Mouse (Mus musculus) CD8-positive naive resting alpha-beta T cell, adult 2 months (primary cell): ENCODE data around the gene Ppp1r12a.
A peak's percentile ranks its signal among the peaks of the same experiment; 100 is the strongest.

Source experiments
- DNase-seq, 2 experiments: peaks; one replicate each; pipeline ENCODE4 v3.0.0; 2022; ENCODE audit warnings: low read depth in 2 of 2, low spot score in 2 of 2

Ppp1r12a gene

DNA sequence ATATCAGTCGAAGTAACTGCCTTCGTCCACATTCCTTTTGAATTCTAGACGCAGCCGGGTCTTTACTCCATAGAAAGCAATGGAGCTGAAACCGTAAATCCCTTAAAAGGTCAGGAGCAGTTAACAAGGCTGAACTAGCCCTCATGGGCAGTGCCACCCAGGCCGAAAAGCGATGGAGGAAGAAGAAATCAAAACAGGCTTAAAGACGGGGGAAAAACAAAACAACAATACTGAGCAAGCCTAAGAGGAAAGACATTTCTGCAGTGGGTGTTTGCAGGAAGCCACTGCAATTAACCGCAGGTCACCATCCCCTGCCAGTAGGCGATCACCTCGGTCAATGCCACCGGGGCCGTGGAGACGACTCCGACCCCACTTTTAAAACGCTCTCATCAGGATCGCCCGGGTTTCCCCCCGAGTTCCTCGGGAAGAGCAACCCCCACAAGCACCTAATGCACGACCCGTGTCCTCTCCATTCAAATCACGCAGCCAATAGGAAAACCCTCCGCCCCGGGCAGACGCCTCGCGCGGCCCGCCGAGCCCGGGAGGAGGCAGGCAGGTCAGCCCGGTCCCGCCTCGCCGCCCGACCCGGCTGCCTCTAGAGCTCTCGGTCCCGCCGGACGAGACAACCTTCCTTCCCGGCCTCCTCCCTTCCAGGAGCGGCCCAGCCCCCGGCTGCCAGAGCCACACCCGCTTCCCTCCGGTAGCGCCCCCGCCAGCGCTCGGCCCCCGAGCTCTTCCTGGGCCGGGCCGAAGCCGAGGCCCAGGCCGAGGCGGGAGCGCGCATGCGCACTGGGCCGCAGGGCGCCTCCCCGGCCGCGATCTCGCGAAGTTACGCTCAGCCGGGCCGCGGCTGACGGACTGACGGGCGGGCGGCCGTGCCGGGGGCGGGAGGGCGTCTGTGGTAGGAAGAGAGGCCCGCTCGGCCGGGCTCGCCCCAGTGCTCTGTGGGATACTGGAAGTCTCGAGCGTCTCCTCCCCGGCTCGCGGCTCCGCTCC is at the start of gene Ppp1r12a:
Ppp1r12a (plus strand) TSS at position 933 of the 996 bp plus-strand sequence.
- DNase-seq: peak; percentile 87 to 89

GRCm38 (mm10) chr10:108113361-108114237 is 48.4 kb upstream of the Ppp1r12a start:
- no peak for DNase-seq

GRCm38 (mm10) chr10:108118200-108119163 is 43.5 kb upstream of the Ppp1r12a start:
- DNase-seq: peak in 1 of 2 experiments; percentile 14

DNA sequence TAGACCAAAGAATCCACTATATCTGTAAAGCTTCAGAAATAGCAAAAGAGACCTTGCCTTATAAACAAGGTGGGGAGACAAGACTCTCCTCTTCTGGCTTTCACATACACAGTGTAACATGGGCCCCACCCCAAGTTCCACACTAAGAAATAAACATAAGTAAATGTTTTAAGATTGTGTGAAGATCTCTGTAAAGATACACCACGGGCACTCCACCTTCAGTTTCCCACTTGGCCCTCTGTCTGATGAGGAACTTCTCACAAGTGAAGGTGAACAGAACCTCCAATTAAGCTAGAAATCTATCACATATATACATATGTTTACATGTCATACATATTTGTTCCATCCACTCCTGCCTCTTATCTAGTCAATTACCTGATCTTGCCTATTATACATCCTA is 42.6 kb upstream of the Ppp1r12a start:
- DNase-seq: no peak

DNA sequence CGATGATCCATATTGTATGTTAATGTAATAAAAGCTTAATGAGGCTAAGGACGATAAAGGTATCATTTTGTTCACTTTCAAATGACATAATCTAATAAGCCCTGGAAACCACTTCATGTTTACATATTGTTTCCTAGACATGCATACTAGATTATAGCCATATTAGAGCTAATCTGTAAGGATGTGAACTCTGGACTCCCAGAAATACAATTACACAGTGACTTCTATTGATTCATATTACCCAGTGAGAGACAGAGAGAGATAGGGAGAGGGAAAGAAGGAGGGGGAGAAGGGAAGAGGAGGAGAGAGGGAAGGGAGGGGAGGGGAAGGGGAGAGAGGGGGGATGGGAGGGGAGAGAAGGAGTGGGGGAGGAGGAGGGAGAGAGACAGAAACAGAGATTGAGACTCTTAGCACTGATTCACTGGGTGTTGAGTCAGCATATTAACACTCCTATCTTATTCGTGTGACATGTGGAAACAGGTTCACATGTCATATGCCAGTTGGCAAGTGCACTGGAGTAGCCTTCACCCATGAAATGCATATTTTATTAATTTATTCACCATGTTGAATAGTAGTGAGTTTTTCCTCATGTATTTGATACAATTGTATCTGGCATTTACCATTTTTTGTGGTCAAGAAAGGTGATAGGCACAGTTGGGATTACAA is 36.9 kb upstream of the Ppp1r12a start:
- DNase-seq: no peak

- DNase-seq: no peak
Observed at GRCm38 (mm10) chr10:108129167-108129566, 32.8 kb upstream of the Ppp1r12a start.

DNA sequence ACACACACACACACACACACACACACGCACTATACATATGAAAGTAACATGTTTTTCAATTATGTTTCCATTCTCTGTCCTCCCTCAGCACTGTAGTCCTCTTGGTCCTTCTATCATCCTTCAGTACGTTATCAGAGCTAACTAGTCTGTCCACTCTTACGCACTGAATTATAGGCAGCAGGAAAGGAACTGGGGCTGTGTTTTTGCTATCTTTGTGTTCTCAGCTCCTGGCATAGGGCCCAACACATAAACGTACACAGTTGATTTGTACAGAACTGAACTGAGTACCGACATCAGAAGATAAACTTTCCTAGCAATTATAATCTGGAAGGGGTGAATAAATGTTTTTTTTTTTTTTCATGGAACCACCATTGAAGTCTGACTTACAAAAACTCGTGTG is 30.1 kb upstream of the Ppp1r12a start:
- no peak for DNase-seq

GRCm38 (mm10) chr10:108133253-108133652 is 28.7 kb upstream of the Ppp1r12a start:
- no peak for DNase-seq

DNA sequence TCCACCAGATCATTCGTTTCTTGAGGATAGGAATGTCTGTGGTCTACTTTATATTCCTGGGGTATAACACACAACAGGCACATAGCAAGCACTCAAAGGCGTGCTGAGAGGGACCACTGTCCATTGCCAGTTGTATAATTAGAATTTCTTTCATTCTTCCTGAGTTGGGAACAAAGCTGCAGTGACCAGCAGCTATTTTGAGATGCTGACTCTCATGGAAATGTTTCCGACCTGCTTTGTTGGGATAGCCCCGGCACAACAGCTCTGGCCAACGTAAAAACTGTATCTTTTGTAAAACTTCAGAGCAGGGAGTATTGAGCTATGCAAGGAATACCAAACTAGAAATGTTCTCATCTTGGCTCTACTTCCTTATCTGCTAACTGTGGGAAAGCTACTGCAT is 28.2 kb upstream of the Ppp1r12a start:
- DNase-seq: no peak

DNA sequence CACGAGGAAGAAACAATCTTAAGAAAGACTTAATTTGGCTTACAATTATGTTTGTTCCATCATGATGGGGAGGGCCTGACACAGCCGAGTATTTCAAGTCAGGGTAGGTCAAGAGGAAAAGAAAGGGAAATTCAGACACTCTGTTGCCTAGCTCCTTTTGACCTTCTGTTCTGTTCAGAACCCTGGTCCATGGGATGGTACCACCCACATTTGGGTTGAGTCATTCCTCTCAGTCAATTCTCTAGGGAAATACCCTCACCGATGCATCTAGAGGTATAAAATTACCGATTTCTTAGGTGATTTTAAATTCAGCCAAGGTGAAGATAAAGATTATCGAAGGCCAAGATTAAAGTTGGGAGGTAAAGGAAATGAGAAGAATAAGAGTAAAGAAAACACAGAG is 23.6 kb upstream of the Ppp1r12a start:
- DNase-seq: no peak

GRCm38 (mm10) chr10:108139788-108140187 is 22.2 kb upstream of the Ppp1r12a start:
- no peak for DNase-seq

GRCm38 (mm10) chr10:108140742-108141141 is 21.3 kb upstream of the Ppp1r12a start:
- DNase-seq: no peak

GRCm38 (mm10) chr10:108143991-108144525 is 17.9 kb upstream of the Ppp1r12a start:
- no peak for DNase-seq

GRCm38 (mm10) chr10:108145701-108146100 is 16.3 kb upstream of the Ppp1r12a start:
- DNase-seq: no peak

- no peak for DNase-seq
Observed at GRCm38 (mm10) chr10:108147031-108147430, 15.0 kb upstream of the Ppp1r12a start.

DNA sequence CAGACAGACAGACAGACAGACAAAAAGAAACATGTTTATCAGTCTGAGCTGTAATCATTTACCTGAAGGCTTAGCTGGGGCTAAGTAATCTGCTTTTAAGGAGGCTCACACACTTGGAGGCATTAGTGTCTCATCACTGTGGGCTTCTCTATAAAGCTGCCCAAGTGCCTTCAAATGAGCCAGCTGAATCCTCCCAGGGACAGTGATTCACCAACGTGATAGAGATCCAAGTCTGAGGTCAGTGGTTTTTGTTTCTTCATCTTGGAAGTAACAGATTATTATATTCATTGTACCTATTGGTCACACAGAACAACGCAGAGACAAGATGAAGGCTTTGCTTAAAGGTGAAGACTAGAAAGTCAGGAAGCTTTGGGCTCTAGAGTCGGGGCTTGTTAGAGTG is 8.7 kb upstream of the Ppp1r12a start:
- no peak for DNase-seq

GRCm38 (mm10) chr10:108155042-108155686 is 6.8 kb upstream of the Ppp1r12a start:
- no peak for DNase-seq

DNA sequence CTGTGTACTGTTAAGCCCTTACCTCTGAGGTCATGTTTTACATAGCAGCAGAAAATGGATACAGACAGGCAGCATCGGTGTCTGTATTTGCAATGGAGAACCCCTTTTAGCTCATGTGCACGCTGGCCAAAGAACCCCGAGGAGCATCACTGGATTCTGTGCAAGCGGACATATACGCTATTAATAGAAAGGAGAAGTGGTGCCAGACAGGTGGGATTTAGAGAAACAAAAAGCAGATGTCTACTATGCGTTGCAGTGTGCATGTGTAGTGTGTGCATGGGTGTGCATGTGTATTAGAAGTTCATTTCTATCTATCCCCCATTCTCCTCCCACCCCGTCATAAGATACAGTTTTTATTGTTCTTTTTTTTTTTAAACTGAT is 6.3 kb upstream of the Ppp1r12a start:
- no peak for DNase-seq

GRCm38 (mm10) chr10:108156128-108156527 is 5.9 kb upstream of the Ppp1r12a start:
- no peak for DNase-seq
